In the genomic region with DNA sequence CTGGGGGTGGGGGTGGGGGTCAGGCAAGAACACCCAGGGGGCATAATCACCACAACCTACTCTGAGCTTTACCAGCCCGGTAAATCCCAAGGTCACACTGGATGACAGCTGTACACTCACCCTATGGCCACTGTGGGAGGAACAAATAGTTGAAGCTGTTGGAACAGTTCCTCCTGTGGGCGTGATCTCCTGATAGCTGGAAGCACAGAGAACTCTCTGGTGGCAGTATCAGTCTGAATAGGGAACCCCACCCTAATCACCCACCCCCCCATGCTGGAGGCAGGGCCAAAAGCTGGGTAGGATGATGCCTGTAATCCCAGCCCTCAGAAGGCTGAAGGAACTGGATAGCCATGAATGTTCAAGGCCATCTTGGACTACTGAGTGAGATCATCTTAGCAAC, we compare ENCODE assay signal across 30 mouse cellular contexts. TPM values are rescaled to one million over a fixed set of nuclear protein-coding genes. Genes with fewer than 3 reads are reported as not detected.
A peak's percentile ranks its signal among the peaks of the same experiment; 100 is the strongest.
DNase-seq lines count a peak whose midpoint lies in the region; ATAC-seq lines count a peak whose summit lies in the region.
"Had no signal": no experiment of that assay in that cellular context is flagged by ENCODE, and none has a peak within 500 bp of the region (broad histone marks: within the 10 kb centered on the region; RNA-seq: fewer than 3 reads in every experiment).

No protein-coding gene starts in this region.

- 40% methylated on average over 2 of the region's 2 CpGs for WGBS in stomach, embryonic 16.5 days

- H3K9me3 ChIP-seq in stomach, embryonic 16.5 days (replicated peaks; ENCODE audit: control insufficient read depth, low read length), result no peaks in the 10 kb centered on the region
- H3K9me3 ChIP-seq: embryonic facial prominence, embryonic 15.5 days; forebrain, embryonic 15.5 days; G1E; liver, embryonic 12.5 days; midbrain, embryonic 15.5 days; neural tube, embryonic 13.5 days had no signal

- H3K27me3 ChIP-seq in stomach, embryonic 16.5 days (ENCODE audit: control insufficient read depth, insufficient read depth, low read length), result no peaks in the 10 kb centered on the region

- H3K27ac ChIP-seq in stomach, embryonic 16.5 days (ENCODE audit: low read length), result no peak overlapping the region
- H3K27ac ChIP-seq: embryonic facial prominence, embryonic 15.5 days; forebrain, embryonic 15.5 days; heart, embryonic 13.5 days; limb, embryonic 12.5 days; liver, embryonic 12.5 days; midbrain, embryonic 15.5 days; neural tube, embryonic 13.5 days had no signal

- ATAC-seq in stomach, embryonic 16.5 days (ENCODE audit: insufficient read depth, low FRiP score), result peak; percentile 3; the same call in 1 of the 2 replicates
- ATAC-seq: forebrain, embryonic 15.5 days; liver, embryonic 12.5 days; midbrain, embryonic 15.5 days had no signal

- no peak overlapping the region for H3K4me3 ChIP-seq in stomach, embryonic 16.5 days (replicated peaks; ENCODE audit: low read length)
- H3K4me3 ChIP-seq: embryonic facial prominence, embryonic 15.5 days; forebrain, embryonic 15.5 days; heart, embryonic 13.5 days; limb, embryonic 12.5 days; liver, embryonic 12.5 days; megakaryocyte, embryonic 14.5 days; midbrain, embryonic 15.5 days; neural tube, embryonic 13.5 days had no signal

- H3K4me1 ChIP-seq in stomach, embryonic 16.5 days (ENCODE audit: control insufficient read depth, insufficient read depth, low read length), result peaks cover 7% of the 10 kb centered on the region; the same call in 1 of the 2 replicates

- H3K4me2 ChIP-seq in stomach, embryonic 16.5 days (ENCODE audit: low read depth, low read length), result no peak overlapping the region
- H3K4me2 ChIP-seq: embryonic facial prominence, embryonic 15.5 days; forebrain, embryonic 15.5 days; heart, embryonic 13.5 days; limb, embryonic 12.5 days; liver, embryonic 12.5 days; midbrain, embryonic 15.5 days; neural tube, embryonic 13.5 days had no signal

- H3K36me3 ChIP-seq in stomach, embryonic 16.5 days (ENCODE audit: control insufficient read depth, insufficient read depth, low read length), result no peaks in the 10 kb centered on the region
- H3K36me3 ChIP-seq: embryonic facial prominence, embryonic 15.5 days; forebrain, embryonic 15.5 days; G1E; heart, embryonic 13.5 days; limb, embryonic 12.5 days; liver, embryonic 12.5 days; midbrain, embryonic 15.5 days; neural tube, embryonic 13.5 days had no signal

- DNase-seq in adrenal gland, adult (ENCODE audit: inconsistent age in 2 of 2, low spot score in 1 of 2), result peak; percentile 60 to 80
- DNase-seq in adrenal gland, adult 8-10 months, result no peak
- DNase-seq in 3T3-L1 (ENCODE audit: low read depth, low spot score), result peak; percentile 36
- DNase-seq in ZHBTc4 (ENCODE audit: low read depth, low spot score), result peak; percentile 53
- no peak for DNase-seq in right cerebral cortex, adult 18-20 months
- no peak for DNase-seq in embryo, embryonic 10.5 days (ENCODE audit: low spot score)
- DNase-seq in lung, postnatal 36 days, result no peak
- DNase-seq: cerebellum, adult 9-10 months; gastrocnemius, postnatal 10 days; heart, postnatal 14 days; kidney, adult 11 months; kidney, postnatal 4 days; lung, adult 2 months; lung, postnatal 14 days; thymus, adult 18-20 months; thymus, postnatal 36 days had no signal

- no peak overlapping the region for H3K9ac ChIP-seq in stomach, embryonic 16.5 days (ENCODE audit: low read length)
- H3K9ac ChIP-seq: embryonic facial prominence, embryonic 15.5 days; forebrain, embryonic 15.5 days; heart, embryonic 13.5 days; limb, embryonic 12.5 days; liver, embryonic 12.5 days; midbrain, embryonic 15.5 days; neural tube, embryonic 13.5 days had no signal

RNA-seq across cellular contexts. Expression of a gene that starts 2.9 kb away (rescaled TPM):
- 10 to 100 TPM; 14.6 to 27.6 (median 23.6) TPM for total RNA-seq in adrenal gland, adult 8-10 months (2022)
- polyA plus RNA-seq in stomach, embryonic 16.5 days (2015; fragmentation: Nextera tagmentation; extraction: Ambion mirVana), result 7.4 and 8.6 TPM in 2 replicates
- total RNA-seq: G1E; granulocyte monocyte progenitor cell, adult 5-6 weeks had no signal
- polyA plus RNA-seq: G1E had no signal

RNA-seq across cellular contexts. Expression of a gene that starts 7.5 kb away (rescaled TPM):
- total RNA-seq in adrenal gland, adult 8-10 months (2022), result under 1 TPM; 0.35 to 0.71 (median 0.51) TPM
- 0.35 and 0.65 TPM in 2 replicates for polyA plus RNA-seq in stomach, embryonic 16.5 days (2015; fragmentation: Nextera tagmentation; extraction: Ambion mirVana)
- total RNA-seq: granulocyte monocyte progenitor cell, adult 5-6 weeks had no signal
- polyA plus RNA-seq: G1E had no signal

RNA-seq across cellular contexts. Expression of a gene that starts 27.8 kb away (rescaled TPM):
- total RNA-seq in adrenal gland, adult 8-10 months (2022), result not detected
- polyA plus RNA-seq in stomach, embryonic 16.5 days (2015; fragmentation: Nextera tagmentation; extraction: Ambion mirVana), result 32.1 and 49.6 TPM in 2 replicates
- total RNA-seq: gastrocnemius, postnatal 10 days; granulocyte monocyte progenitor cell, adult 5-6 weeks; heart, postnatal 14 days; left cerebral cortex, postnatal 14 days had no signal
- polyA plus RNA-seq: G1E; heart, embryonic 13.5 days; hindbrain, embryonic 11.5 days; kidney, embryonic 16.5 days; liver, embryonic 12.5 days; midbrain, embryonic 15.5 days; neural tube, embryonic 13.5 days had no signal

RNA-seq across cellular contexts. Expression of a gene that starts 28.6 kb away (rescaled TPM):
- 1 to 10 TPM in 1 of 4 experiments, under 1 TPM in 3; 0.31 to 1.3 (median 0.78) TPM for total RNA-seq in adrenal gland, adult 8-10 months (2022)
- polyA plus RNA-seq in stomach, embryonic 16.5 days (2015; fragmentation: Nextera tagmentation; extraction: Ambion mirVana), result 0.44 and 0.51 TPM in 2 replicates
- total RNA-seq: granulocyte monocyte progenitor cell, adult 5-6 weeks had no signal
- polyA plus RNA-seq: G1E; limb, embryonic 12.5 days had no signal

RNA-seq across cellular contexts. Expression of a gene that starts 43.4 kb away (rescaled TPM):
- 10 to 100 TPM in 3 of 4 experiments, 1 to 10 TPM in 1; 10.0 to 22.5 (median 15.9) TPM for total RNA-seq in adrenal gland, adult 8-10 months (2022)
- 6.4 and 8.2 TPM in 2 replicates for polyA plus RNA-seq in stomach, embryonic 16.5 days (2015; fragmentation: Nextera tagmentation; extraction: Ambion mirVana)
- polyA plus RNA-seq: G1E had no signal

Comparison
In these comparisons a context has a peak if more than half of its experiments do, and no peak if none do; other contexts are left out.
1. DNase-seq: peak in adrenal gland, adult (2 of 2), 3T3-L1 (single experiment) and ZHBTc4 (single experiment); none in adrenal gland, adult 8-10 months (single experiment), right cerebral cortex, adult 18-20 months (single experiment), embryo, embryonic 10.5 days (single experiment) and lung, postnatal 36 days (single experiment).